Mouse (Mus musculus) lung, adult 2 months (tissue): ENCODE results near the gene Tspo2. TPM values are rescaled to one million over a fixed set of nuclear protein-coding genes. Genes with fewer than 3 reads are reported as not detected.

Source experiments
- DNase-seq: peaks from one replicate; pipeline ENCODE4 v3.0.0; 2022
- H3K4me1 ChIP-seq: fragments of 200-500 bp; 2 replicates; pipeline ENCODE4 v1.6.1; 2011; ENCODE audit warnings: low read length; ENCODE audit not compliant: control insufficient read depth, insufficient read depth
- H3K4me3 ChIP-seq: fragments of 200-500 bp; replicated peaks from 2 replicates; pipeline ENCODE3; 2011; ENCODE audit warnings: low read depth, mild to moderate bottlenecking, control low read depth, low read length; ENCODE audit errors: extremely low read depth
- CTCF ChIP-seq: fragments of 200-500 bp; IDR thresholded peaks from 2 replicates; pipeline ENCODE4 v1.5.1; 2011; ENCODE audit warnings: mild to moderate bottlenecking, low read length, control low read depth; ENCODE audit not compliant: insufficient read depth
- POLR2A ChIP-seq: fragments of 200-500 bp; IDR thresholded peaks from 2 replicates; pipeline ENCODE4 v1.6.1; 2011; ENCODE audit warnings: low read depth, mild to moderate bottlenecking, control low read depth, low read length, borderline replicate concordance; ENCODE audit errors: extremely low read depth
- WGBS: fragments of 180-500 bp; shearing (Covaris S2); methylation state at CpG from one replicate; pipeline ENCODE4 v1.1.7; 2018; 5-methylcytosine and 5-hydroxymethylcytosine counted together
- polyA plus RNA-seq: library from polyadenylated mRNA; depleted of rRNA; stranded (reverse); fragments of >200 nt; gene quantifications from 2 replicates; pipeline ENCODE4 v1.2.3, GENCODE M21; 2012; rRNA removed

The Tspo2 gene
- polyA plus RNA-seq, 1 experiment = 0.24 TPM

- Histone ChIP-seq H3K4me1 (peaks cover 3% of the 10 kb centered on the region), H3K4me3 (peak within 1 kb of the TSS; percentile 87)
- peak; percentile 99 for DNase-seq
- TF ChIP-seq CTCF = no peak
- peak; percentile 62; the same call in 1 of the 2 replicates for TF ChIP-seq POLR2A
- WGBS = under 1% methylated on average over 84 of the region's 84 CpGs
Measured at GRCm38 (mm10) chr17:48409380-48410298, 41.7 kb downstream of the Tspo2 start, which contains the start of the genes Nfya and Oard1. Nfya (minus strand) TSS chr17:48409906. Oard1 (plus strand) TSS chr17:48410014.

GRCm38 (mm10) chr17:48408526-48409291 is 42.6 kb downstream of the Tspo2 start:
- DNase-seq = peak; percentile 74
- Histone ChIP-seq H3K4me3 (peak overlapping the region; percentile 83), H3K4me1 (peaks cover 6% of the 10 kb centered on the region)
- WGBS = under 1% methylated on average over 47 of the region's 47 CpGs
- TF ChIP-seq CTCF (no peak), POLR2A (peak; percentile 44; the same call in 1 of the 2 replicates)

- Histone ChIP-seq H3K4me1 (peaks cover 6% of the 10 kb centered on the region), H3K4me3 (peak overlapping the region; percentile 50)
- no peak for DNase-seq
- TF ChIP-seq CTCF = no peak
- no peak for TF ChIP-seq POLR2A
- WGBS = 5% methylated on average over 8 of the region's 8 CpGs
Measured at GRCm38 (mm10) chr17:48407910-48408525, 43.3 kb downstream of the Tspo2 start.

GRCm38 (mm10) chr17:48407154-48407553 is 44.2 kb downstream of the Tspo2 start:
- Histone ChIP-seq H3K4me3 (no peak overlapping the region), H3K4me1 (peaks cover 6% of the 10 kb centered on the region)
- no peak for DNase-seq
- 54% methylated on average over 4 of the region's 4 CpGs for WGBS
- no peak for TF ChIP-seq CTCF
- TF ChIP-seq POLR2A = no peak

- no peak for DNase-seq
- WGBS = 76% methylated on average over 1 of the region's 1 CpGs
- H3K4me1 ChIP-seq = peaks cover 8% of the 10 kb centered on the region
- TF ChIP-seq CTCF (no peak), POLR2A (no peak)
- H3K4me3 ChIP-seq = no peak overlapping the region
Measured at GRCm38 (mm10) chr17:48404706-48405105, 46.6 kb downstream of the Tspo2 start.

- TF ChIP-seq CTCF = no peak
- no peak for TF ChIP-seq POLR2A
- no peak overlapping the region for H3K4me3 ChIP-seq
- H3K4me1 ChIP-seq = peaks cover 8% of the 10 kb centered on the region
- DNase-seq = no peak
- WGBS = 52% methylated on average over 2 of the region's 2 CpGs
Measured at GRCm38 (mm10) chr17:48403848-48404247, 47.5 kb downstream of the Tspo2 start.

GRCm38 (mm10) chr17:48402751-48403150 is 48.6 kb downstream of the Tspo2 start:
- TF ChIP-seq CTCF (no peak), POLR2A (no peak)
- no peak for DNase-seq
- WGBS = 92% methylated on average over 3 of the region's 3 CpGs
- Histone ChIP-seq H3K4me1 (peaks cover 8% of the 10 kb centered on the region), H3K4me3 (no peak overlapping the region)

- WGBS = 81% methylated on average over 4 of the region's 4 CpGs
- no peak for TF ChIP-seq CTCF
- TF ChIP-seq POLR2A = no peak
- no peak for DNase-seq
- Histone ChIP-seq H3K4me1 (peaks cover 4% of the 10 kb centered on the region), H3K4me3 (no peak overlapping the region)
Measured at GRCm38 (mm10) chr17:48401710-48402109, 49.6 kb downstream of the Tspo2 start.

Other genes with a start within 250 kb of the Tspo2 start
- gene Trem1, start 218.8 kb downstream of the Tspo2 start, polyA plus RNA-seq = 0.68 and 1.2 TPM in 2 replicates
- gene Trem3, start 203.7 kb downstream of the Tspo2 start, polyA plus RNA-seq = 0.74 and 1.3 TPM in 2 replicates
- gene Treml4, start 187.2 kb downstream of the Tspo2 start, polyA plus RNA-seq = 8.0 and 11.7 TPM in 2 replicates
- gene Treml2, start 152.0 kb downstream of the Tspo2 start, polyA plus RNA-seq = 3.0 and 6.0 TPM in 2 replicates
- 1.0 and 1.8 TPM in 2 replicates for gene B430306N03Rik, start 135.4 kb downstream of the Tspo2 start, polyA plus RNA-seq
- gene Trem2, start 105.1 kb downstream of the Tspo2 start, polyA plus RNA-seq = 6.9 and 7.8 TPM in 2 replicates
- 3.3 and 6.3 TPM in 2 replicates for gene Treml1, start 91.6 kb downstream of the Tspo2 start, polyA plus RNA-seq
- 64.4 and 82.6 TPM in 2 replicates for gene Nfya, start 41.6 kb downstream of the Tspo2 start, polyA plus RNA-seq
- 6.7 and 11.9 TPM in 2 replicates for gene Oard1, start 41.5 kb downstream of the Tspo2 start, polyA plus RNA-seq
- gene Apobec2, start 18.6 kb downstream of the Tspo2 start, polyA plus RNA-seq = 1.7 and 39.9 TPM in 2 replicates
- 0.85 and 1.1 TPM in 2 replicates for gene Unc5cl, start 3.4 kb upstream of the Tspo2 start, polyA plus RNA-seq